Mouse (Mus musculus) midbrain, postnatal 0 days (tissue): ENCODE measurements around the gene Foxp1. TPM values are rescaled to one million over a fixed set of nuclear protein-coding genes. Genes with fewer than 3 reads are reported as not detected.

Source experiments
- ATAC-seq: fragments of 200-750 bp; cut with Nextera tagmentation; 2 replicates; pipeline ENCODE4 v1.8.0; 2017; ENCODE audit warnings: moderate number of reproducible peaks, mild to moderate bottlenecking, moderate TSS enrichment, moderate library complexity; ENCODE audit not compliant: low FRiP score
- DNase-seq: peaks from one replicate; pipeline ENCODE4 v3.0.0-alpha.2; 2015; ENCODE audit warnings: low spot score
- H3K27ac ChIP-seq: fragments of 300-500 bp; sonication (generic); 2 replicates; pipeline ENCODE4 v1.5.1; 2014; ENCODE audit warnings: low read depth, mild to moderate bottlenecking, low read length, mixed read lengths
- H3K27me3 ChIP-seq: fragments of 300-500 bp; sonication (generic); 2 replicates; pipeline ENCODE4 v1.6.1; 2014; ENCODE audit warnings: low read length, control low read depth, mixed read lengths; ENCODE audit not compliant: insufficient read depth
- H3K36me3 ChIP-seq: fragments of 300-500 bp; sonication (generic); 2 replicates; pipeline ENCODE4 v1.6.1; 2014; ENCODE audit warnings: low read length, control low read depth, mixed read lengths; ENCODE audit not compliant: insufficient read depth
- H3K4me1 ChIP-seq: fragments of 300-500 bp; sonication (generic); 2 replicates; pipeline ENCODE4 v1.6.1; 2014; ENCODE audit warnings: mild to moderate bottlenecking, control low read depth, antibody characterized with exemption, low read length, mixed read lengths; ENCODE audit not compliant: insufficient read depth
- H3K4me2 ChIP-seq: fragments of 300-500 bp; sonication (generic); 2 replicates; pipeline ENCODE4 v1.6.1; 2014; ENCODE audit warnings: low read depth, mild to moderate bottlenecking, low read length, mixed read lengths; ENCODE audit not compliant: poor library complexity, severe bottlenecking
- H3K4me3 ChIP-seq: fragments of 300-500 bp; sonication (generic); 2 replicates; pipeline ENCODE4 v1.5.1; 2014; ENCODE audit warnings: low read depth, mild to moderate bottlenecking, low read length, moderate library complexity
- H3K9ac ChIP-seq: fragments of 300-500 bp; sonication (generic); replicated peaks from 2 replicates; pipeline ENCODE4 v1.6.1; 2014; ENCODE audit warnings: mild to moderate bottlenecking, low read length, moderate library complexity, mixed read lengths; ENCODE audit not compliant: poor library complexity, severe bottlenecking
- H3K9me3 ChIP-seq: fragments of 300-500 bp; sonication (generic); 2 replicates; pipeline ENCODE4 v1.6.1; 2016; ENCODE audit warnings: low read length, control low read depth
- CTCF ChIP-seq: IDR thresholded peaks from 2 replicates; pipeline ENCODE4 v1.5.1; 2016; ENCODE audit warnings: antibody characterized with exemption, mild to moderate bottlenecking
- WGBS: fragments of 180-500 bp; shearing (Covaris S2); extraction: QIAGEN DNeasy Blood & Tissue Kit; methylation state at CpG from one replicate; pipeline ENCODE4 v1.1.7; 2014; 5-methylcytosine and 5-hydroxymethylcytosine counted together
- polyA plus RNA-seq: library from polyadenylated mRNA; unstranded; fragments of >200 nt; fragmentation: Nextera tagmentation; extraction: Ambion mirVana; gene quantifications from 2 replicates; pipeline ENCODE4 v1.2.1, GENCODE M21; 2015
- total RNA-seq: library from RNA; depleted of rRNA; stranded (reverse); fragments of >200 nt; gene quantifications from 2 replicates; pipeline ENCODE4 v1.2.3, GENCODE M21; 2014

The Foxp1 gene
- total and polyA plus RNA-seq, 2 experiments from 2014 or later, result 71.1 to 74.3 TPM

GRCm38 (mm10) chr6:99047322-99047721 is 475.2 kb downstream of the Foxp1 start:
- Histone ChIP-seq H3K27me3 (no peaks in the 10 kb centered on the region), H3K36me3 (no peaks in the 10 kb centered on the region), H3K4me1 (no peaks in the 10 kb centered on the region), H3K9me3 (no peaks in the 10 kb centered on the region), H3K9ac (no peak overlapping the region), H3K27ac (no peak overlapping the region), H3K4me2 (no peak overlapping the region), H3K4me3 (no peak overlapping the region)
- 78% methylated on average over 5 of the region's 5 CpGs for WGBS
- no peak for TF ChIP-seq CTCF
- ATAC-seq (no peak), DNase-seq (no peak)

GRCm38 (mm10) chr6:99045845-99046788 is 476.4 kb downstream of the Foxp1 start:
- DNase-seq (no peak), ATAC-seq (no peak)
- no peaks in the 10 kb centered on the region for H3K36me3 ChIP-seq
- H3K27me3 ChIP-seq, result no peaks in the 10 kb centered on the region
- H3K4me2 ChIP-seq, result no peak overlapping the region
- no peak overlapping the region for H3K9ac ChIP-seq
- WGBS, result 91% methylated on average over 5 of the region's 5 CpGs
- H3K27ac ChIP-seq, result no peak overlapping the region
- H3K9me3 ChIP-seq, result no peaks in the 10 kb centered on the region
- no peak overlapping the region for H3K4me3 ChIP-seq
- no peaks in the 10 kb centered on the region for H3K4me1 ChIP-seq
- no peak for TF ChIP-seq CTCF

- Histone ChIP-seq H3K4me3 (no peak overlapping the region), H3K27me3 (no peaks in the 10 kb centered on the region), H3K36me3 (no peaks in the 10 kb centered on the region), H3K9me3 (no peaks in the 10 kb centered on the region), H3K27ac (no peak overlapping the region), H3K4me1 (no peaks in the 10 kb centered on the region), H3K9ac (no peak overlapping the region), H3K4me2 (no peak overlapping the region)
- DNase-seq (no peak), ATAC-seq (no peak)
- WGBS, result 94% methylated on average over 12 of the region's 12 CpGs
- no peak for TF ChIP-seq CTCF
Measured at GRCm38 (mm10) chr6:99043932-99044664, 478.4 kb downstream of the Foxp1 start.

DNA sequence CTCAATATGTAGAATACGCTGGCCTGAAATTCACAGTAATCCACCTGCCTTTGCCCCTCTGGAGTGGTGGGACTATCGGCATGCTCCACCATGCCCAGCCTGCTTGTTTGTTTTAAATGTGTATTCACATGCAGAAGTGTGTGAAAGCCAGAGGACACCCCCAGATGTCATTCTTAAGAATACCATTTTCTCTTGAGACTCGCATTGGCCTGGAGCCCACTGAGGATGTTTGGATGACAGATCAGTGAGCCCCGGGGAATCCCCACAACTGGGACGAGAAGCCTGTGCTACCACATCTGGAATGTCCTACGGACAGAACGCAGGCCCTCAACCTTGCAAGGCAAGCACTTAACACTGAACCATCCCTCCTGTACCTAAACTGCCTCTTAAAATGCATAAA is 479.3 kb downstream of the Foxp1 start:
- no peaks in the 10 kb centered on the region for H3K4me1 ChIP-seq
- no peak overlapping the region for H3K27ac ChIP-seq
- H3K9me3 ChIP-seq, result no peaks in the 10 kb centered on the region
- H3K4me3 ChIP-seq, result no peak overlapping the region
- TF ChIP-seq CTCF, result no peak
- ATAC-seq, result no peak
- no peaks in the 10 kb centered on the region for H3K36me3 ChIP-seq
- H3K9ac ChIP-seq, result no peak overlapping the region
- DNase-seq, result no peak
- H3K27me3 ChIP-seq, result no peaks in the 10 kb centered on the region
- H3K4me2 ChIP-seq, result no peak overlapping the region
- 67% methylated on average over 7 of the region's 7 CpGs for WGBS

DNA sequence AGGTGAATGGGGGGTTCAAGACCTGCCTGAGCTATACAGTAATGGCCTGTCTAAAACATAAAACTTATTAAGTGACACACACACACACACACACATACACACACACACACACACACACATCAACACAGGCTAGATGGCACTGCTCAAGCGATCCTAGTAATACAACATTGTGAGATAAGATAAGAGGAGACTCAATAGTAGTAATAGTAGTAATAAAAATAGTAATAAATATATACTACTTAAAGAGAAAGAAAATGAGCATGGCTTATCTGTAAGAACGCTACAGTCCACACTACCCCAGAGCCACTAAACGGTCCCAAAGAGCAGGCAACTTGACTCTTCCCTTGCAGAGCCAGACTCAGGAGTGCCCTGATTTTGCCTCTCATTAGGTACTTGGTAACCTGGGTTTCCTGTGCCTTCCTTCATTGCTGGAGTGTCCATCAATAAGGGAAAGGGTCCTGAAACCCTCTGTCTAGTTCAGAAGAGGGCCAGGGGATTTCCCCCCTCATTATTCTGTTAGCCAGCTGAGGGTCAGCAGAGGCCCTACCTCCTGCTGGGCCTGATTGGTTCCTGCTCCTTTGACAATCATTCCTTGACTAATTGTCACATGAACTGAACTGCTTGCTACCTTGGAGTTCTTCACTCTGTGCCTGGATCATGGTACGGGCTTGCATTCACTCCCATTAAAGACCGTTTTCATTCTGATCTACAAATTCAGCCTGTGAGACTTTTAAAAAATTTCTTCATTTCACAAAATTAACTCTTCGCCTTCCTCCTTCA is 480.2 kb downstream of the Foxp1 start:
- no peaks in the 10 kb centered on the region for H3K27me3 ChIP-seq
- no peak overlapping the region for H3K4me3 ChIP-seq
- no peak overlapping the region for H3K9ac ChIP-seq
- ATAC-seq (no peak), DNase-seq (no peak)
- WGBS, result 75% methylated on average over 6 of the region's 6 CpGs
- H3K36me3 ChIP-seq, result no peaks in the 10 kb centered on the region
- no peak for TF ChIP-seq CTCF
- no peak overlapping the region for H3K4me2 ChIP-seq
- no peak overlapping the region for H3K27ac ChIP-seq
- no peaks in the 10 kb centered on the region for H3K9me3 ChIP-seq
- no peaks in the 10 kb centered on the region for H3K4me1 ChIP-seq
